Mouse (Mus musculus) CH12.LX (cell line): ENCODE data around the gene Alyref. TPM values are rescaled to one million over a fixed set of nuclear protein-coding genes. Genes with fewer than 3 reads are reported as not detected.
A peak's percentile ranks its signal among the peaks of the same experiment; 100 is the strongest.

Source experiments
- DNase-seq: peaks from one replicate; pipeline ENCODE4 v3.0.0-alpha.2; 2013; ENCODE audit errors: extremely low read depth
- H3K27ac ChIP-seq: 2 replicates; pipeline ENCODE4 v1.5.1; 2012; ENCODE audit warnings: low read depth, mild to moderate bottlenecking, control low read depth, moderate library complexity; ENCODE audit not compliant: insufficient read depth
- H3K27me3 ChIP-seq: replicated peaks from 2 replicates; pipeline ENCODE3; 2012; ENCODE audit warnings: inconsistent platforms
- H3K36me3 ChIP-seq, 2 experiments: replicated peaks in 1 of 2; 2 replicates each; pipeline versions ENCODE3 to v1.6.1; 2012; ENCODE audit warnings: inconsistent platforms in 1 of 2, low read length in 1 of 2, mild to moderate bottlenecking in 1 of 2, mixed read lengths in 1 of 2, moderate library complexity in 1 of 2; ENCODE audit not compliant: control insufficient read depth in 1 of 2, insufficient read depth in 1 of 2
- H3K4me1 ChIP-seq, 2 experiments: 2 replicates each; pipeline ENCODE4 v1.6.1; 2012; ENCODE audit warnings: inconsistent platforms in 1 of 2, moderate library complexity in 1 of 2; ENCODE audit not compliant: insufficient read depth in 2 of 2, control insufficient read depth in 1 of 2
- H3K4me2 ChIP-seq: 2 replicates; pipeline ENCODE4 v1.6.1; 2012; ENCODE audit warnings: low read depth, mild to moderate bottlenecking, control low read depth; ENCODE audit not compliant: poor library complexity, insufficient read depth, severe bottlenecking
- H3K4me3 ChIP-seq, 3 experiments: fragments of 150-350 bp in 1 of 3; sonication (generic) in 1 of 3; replicated peaks in 1 of 3; 2 replicates each; pipeline versions ENCODE3 to v1.5.1; 2011 to 2012; ENCODE audit warnings: low read depth in 2 of 3, low read length in 2 of 3, mild to moderate bottlenecking in 2 of 3, moderate library complexity in 2 of 3, control low read depth in 1 of 3, improper control_type of control experiment in 1 of 3, inconsistent platforms in 1 of 3, mixed read lengths in 1 of 3; ENCODE audit not compliant: poor library complexity in 1 of 3
- H3K79me2 ChIP-seq: replicated peaks from 2 replicates; pipeline ENCODE4 v1.6.1; 2012; ENCODE audit warnings: mild to moderate bottlenecking, moderate library complexity; ENCODE audit not compliant: control insufficient read depth, poor library complexity, insufficient read depth, severe bottlenecking; ENCODE audit errors: extremely low read depth
- H3K9ac ChIP-seq: 2 replicates; pipeline ENCODE4 v1.6.1; 2012; ENCODE audit warnings: low read depth, mild to moderate bottlenecking, control low read depth, moderate library complexity; ENCODE audit not compliant: insufficient read depth
- H3K9me3 ChIP-seq: replicated peaks from 2 replicates; pipeline ENCODE3; 2012; ENCODE audit warnings: low read length, inconsistent platforms, mixed read lengths
- CHD2 ChIP-seq: IDR thresholded peaks from 2 replicates; pipeline ENCODE4 v1.6.1; 2011; ENCODE audit warnings: low read length, improper control_type of control experiment
- CTCF ChIP-seq, 2 experiments: IDR thresholded peaks in 1 of 2; conservative IDR thresholded peaks in 1 of 2; 2 replicates each; pipeline ENCODE4 v1.5.1; 2011 to 2012; ENCODE audit warnings: low read depth in 2 of 2, low read length in 2 of 2, improper control_type of control experiment in 1 of 2, inconsistent platforms in 1 of 2, mild to moderate bottlenecking in 1 of 2, moderate library complexity in 1 of 2
- E2F4 ChIP-seq: IDR thresholded peaks from 2 replicates; pipeline ENCODE4 v1.6.1; 2011; ENCODE audit warnings: low read depth, low read length, improper control_type of control experiment; ENCODE audit not compliant: insufficient replicate concordance
- ELF1 ChIP-seq: IDR thresholded peaks from 2 replicates; pipeline ENCODE4 v1.6.1; 2014; ENCODE audit warnings: low read depth, mild to moderate bottlenecking, inconsistent platforms, low read length, improper control_type of control experiment
- EP300 ChIP-seq: IDR thresholded peaks from 2 replicates; pipeline ENCODE4 v1.6.1; 2011; ENCODE audit warnings: low read length, improper control_type of control experiment
- ETS1 ChIP-seq: conservative IDR thresholded peaks from 2 replicates; pipeline ENCODE4 v1.6.1; 2012; ENCODE audit warnings: low read depth, mild to moderate bottlenecking, inconsistent platforms, low read length, improper control_type of control experiment, moderate library complexity
- GABPA ChIP-seq: IDR thresholded peaks from 2 replicates; pipeline ENCODE4 v1.6.1; 2012; ENCODE audit warnings: low read depth, low read length, improper control_type of control experiment, inconsistent platforms; ENCODE audit not compliant: insufficient replicate concordance
- JUN ChIP-seq: IDR thresholded peaks from 2 replicates; pipeline ENCODE4 v1.6.1; 2011; ENCODE audit warnings: low read depth, mild to moderate bottlenecking, low read length, improper control_type of control experiment, moderate library complexity; ENCODE audit not compliant: insufficient read depth
- KAT2A ChIP-seq: IDR thresholded peaks from 2 replicates; pipeline ENCODE4 v1.6.1; 2012; ENCODE audit warnings: low read length, improper control_type of control experiment, inconsistent platforms; ENCODE audit not compliant: insufficient replicate concordance
- MAFK ChIP-seq: IDR thresholded peaks from 2 replicates; pipeline ENCODE4 v1.6.1; 2011; ENCODE audit warnings: low read length, improper control_type of control experiment; ENCODE audit not compliant: insufficient replicate concordance
- MEF2A ChIP-seq: IDR thresholded peaks from 2 replicates; pipeline ENCODE4 v1.6.1; 2014; ENCODE audit warnings: low read depth, mild to moderate bottlenecking, inconsistent platforms, low read length, improper control_type of control experiment, borderline replicate concordance
- MXI1 ChIP-seq: IDR thresholded peaks from 2 replicates; pipeline ENCODE4 v1.6.1; 2011; ENCODE audit warnings: mild to moderate bottlenecking, low read depth, low read length, improper control_type of control experiment
- MYC ChIP-seq: IDR thresholded peaks from 2 replicates; pipeline ENCODE4 v1.6.1; 2011; ENCODE audit warnings: low read depth, mild to moderate bottlenecking, improper control_type of control experiment, low read length
- NELFE ChIP-seq: IDR thresholded peaks from 2 replicates; pipeline ENCODE4 v1.6.1; 2011; ENCODE audit warnings: low read depth, low read length, improper control_type of control experiment
- RAD21 ChIP-seq: IDR thresholded peaks from 2 replicates; pipeline ENCODE4 v1.6.1; 2011; ENCODE audit warnings: low read depth, mild to moderate bottlenecking, low read length, improper control_type of control experiment, moderate library complexity
- SIN3A ChIP-seq: IDR thresholded peaks from 2 replicates; pipeline ENCODE4 v1.6.1; 2012; ENCODE audit warnings: low read length, improper control_type of control experiment, inconsistent platforms
- SMC3 ChIP-seq: IDR thresholded peaks from 2 replicates; pipeline ENCODE4 v1.6.1; 2011; ENCODE audit warnings: low read depth, low read length, improper control_type of control experiment
- TCF12 ChIP-seq: IDR thresholded peaks from 2 replicates; pipeline ENCODE4 v1.6.1; 2014; ENCODE audit warnings: low read depth, mild to moderate bottlenecking, inconsistent platforms, low read length, improper control_type of control experiment
- UBTF ChIP-seq: IDR thresholded peaks from 2 replicates; pipeline ENCODE4 v1.6.1; 2012; ENCODE audit warnings: low read depth, mild to moderate bottlenecking, inconsistent platforms, low read length, improper control_type of control experiment, moderate library complexity
- USF1 ChIP-seq: IDR thresholded peaks from 2 replicates; pipeline ENCODE4 v1.6.1; 2014; ENCODE audit warnings: low read depth, mild to moderate bottlenecking, inconsistent platforms, low read length, improper control_type of control experiment
- ZC3H11A ChIP-seq: IDR thresholded peaks from 2 replicates; pipeline ENCODE4 v1.6.1; 2012; ENCODE audit warnings: low read depth, mild to moderate bottlenecking, inconsistent platforms, low read length, improper control_type of control experiment
- ZMIZ1 ChIP-seq: IDR thresholded peaks from 2 replicates; pipeline ENCODE4 v1.6.1; 2012; ENCODE audit warnings: low read depth, mild to moderate bottlenecking, inconsistent platforms, low read length, improper control_type of control experiment
- ZNF384 ChIP-seq: IDR thresholded peaks from 2 replicates; pipeline ENCODE4 v1.6.1; 2012; ENCODE audit warnings: low read depth, low read length, improper control_type of control experiment, inconsistent platforms
- dilution Hi-C: fragments of 300-500 bp; cut with MboI; formaldehyde crosslinking; loops from 2 replicates; pipeline ENCODE4 v1.14.3; 2020; ENCODE audit warnings: low sequenced_read_pairs; ENCODE audit not compliant: extremely low pct_unique_long_range_greater_than_20kb, extremely low pct_ligation_motif_present
- in situ Hi-C: fragments of 300-500 bp; cut with MboI; formaldehyde crosslinking; loops from 3 replicates; pipeline ENCODE4 v1.14.3; 2019; ENCODE audit warnings: low sequenced_read_pairs, low pct_ligation_motif_present, low pct_unique_long_range_greater_than_20kb, mixed read lengths
- polyA plus RNA-seq: library from polyadenylated mRNA; unstranded; fragments of >175 nt; gene quantifications from 2 replicates; pipeline ENCODE4 v1.2.1, GENCODE M21; 2012; ENCODE audit warnings: low read depth; ENCODE audit not compliant: insufficient read length
- total RNA-seq, 2 experiments: library from RNA; depleted of rRNA; stranded (reverse); fragments of 300-350 nt in 1 of 2; fragments of >200 nt in 1 of 2; gene quantifications; 2 replicates each; pipeline ENCODE4 v1.2.3; 2012 to 2014

The Alyref gene
- total and polyA plus RNA-seq, 3 experiments = 358 to 582 (median 451) TPM

DNA sequence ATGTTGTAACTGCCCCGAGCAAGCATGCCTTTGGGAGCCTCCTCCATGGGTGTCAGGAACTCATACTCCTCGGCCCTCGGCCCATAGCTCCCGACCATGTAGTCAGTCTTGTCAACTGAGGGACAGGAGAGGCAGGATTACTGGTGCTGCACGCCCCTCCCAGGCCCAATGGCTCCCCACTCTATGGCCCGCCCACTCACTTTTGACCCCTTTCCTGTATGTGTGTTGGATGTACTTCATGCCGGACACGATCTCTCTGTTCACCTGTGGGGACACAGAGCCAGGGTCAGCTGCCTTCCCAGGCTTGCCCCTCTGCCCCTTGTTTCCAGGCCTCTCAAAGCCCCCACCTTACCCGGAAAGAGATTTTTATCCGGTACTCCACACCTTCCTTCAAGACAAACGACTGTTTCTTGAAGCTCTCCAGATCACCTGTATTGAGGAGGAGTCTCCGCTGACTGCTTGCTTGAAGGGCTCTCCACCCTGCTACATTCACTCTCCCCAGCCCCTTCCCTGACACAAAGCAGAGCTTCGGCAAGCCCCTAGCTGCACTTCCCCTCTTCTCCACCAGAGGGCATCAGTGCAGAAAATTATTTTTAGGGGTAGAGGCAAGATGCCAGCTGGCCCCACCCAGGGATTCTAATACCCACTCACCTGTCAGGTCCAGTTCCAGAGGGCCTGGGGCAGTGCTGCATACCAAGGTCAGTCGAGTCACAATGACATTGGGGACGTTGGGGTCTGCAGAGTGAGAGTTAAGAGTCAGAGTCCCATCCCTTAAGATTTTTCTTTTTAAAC is 18.7 kb downstream of the Alyref start:
- dilution Hi-C loops = no loop called here
- H3K27me3 ChIP-seq = no peaks in the 10 kb centered on the region
- in situ Hi-C loops = no loop called here
- H3K4me1 ChIP-seq = peaks cover 11 to 63% of the 10 kb centered on the region in 2 experiments
- peaks cover 36 to 54% of the 10 kb centered on the region in 2 experiments for H3K36me3 ChIP-seq
- TF ChIP-seq SIN3A (peak; percentile 61), GABPA (no peak), NELFE (no peak), RAD21 (peak; percentile 28), MXI1 (no peak), CTCF (conservative IDR thresholded peaks at IDR 0.05 in 1 of 2, IDR thresholded peaks at IDR 0.05 in 1 of 2; ENCODE audit: low read depth in 2 of 2, low read length in 2 of 2) (peak; percentile 86 to 98), ZNF384 (no peak), MEF2A (peak; percentile 85), TCF12 (0 out of 2 replicates have a peak, but pooled peaks have one; percentile 34), SMC3 (peak; percentile 69)
- H3K9me3 ChIP-seq = peaks cover 4% of the 10 kb centered on the region
- peak; percentile 84 for DNase-seq
- no peak overlapping the region for H3K27ac ChIP-seq
- peak overlapping the region; percentile 93; the same call in 1 of the 2 replicates for H3K9ac ChIP-seq
- peak overlapping the region; percentile 77 to 99 (median 85) for H3K4me3 ChIP-seq
- peak overlapping the region; percentile 95 for H3K4me2 ChIP-seq
- peaks cover 27% of the 10 kb centered on the region for H3K79me2 ChIP-seq

- H3K4me1 ChIP-seq = peaks cover 11 to 66% of the 10 kb centered on the region in 2 experiments
- peaks cover 31% of the 10 kb centered on the region for H3K79me2 ChIP-seq
- dilution Hi-C loops = no loop called here
- H3K9ac ChIP-seq = no peak overlapping the region
- no peak for TF ChIP-seq ETS1
- TF ChIP-seq EP300 = no peak
- TF ChIP-seq ZC3H11A = no peak
- TF ChIP-seq JUN = no peak
- no peak for TF ChIP-seq CTCF (conservative IDR thresholded peaks at IDR 0.05 in 1 of 2, IDR thresholded peaks at IDR 0.05 in 1 of 2; ENCODE audit: low read depth in 2 of 2, low read length in 2 of 2)
- TF ChIP-seq KAT2A = no peak
- TF ChIP-seq MYC = no peak
- no peak for TF ChIP-seq SIN3A
- no peak for TF ChIP-seq ELF1
- TF ChIP-seq MAFK = no peak
- TF ChIP-seq USF1 = no peak
- TF ChIP-seq UBTF = no peak
- no peak for TF ChIP-seq CHD2
- no peak for TF ChIP-seq E2F4
- no peak for TF ChIP-seq RAD21
- no peak for TF ChIP-seq ZMIZ1
- H3K36me3 ChIP-seq = peaks cover 33 to 49% of the 10 kb centered on the region in 2 experiments
- H3K4me3 ChIP-seq = no peak overlapping the region
- in situ Hi-C loops = no loop called here
- no peaks in the 10 kb centered on the region for H3K27me3 ChIP-seq
- no peak overlapping the region for H3K4me2 ChIP-seq
- DNase-seq = no peak
- H3K9me3 ChIP-seq = peaks cover under 1% of the 10 kb centered on the region
- H3K27ac ChIP-seq = peak overlapping the region; percentile 5; the same call in 1 of the 2 replicates
Measured at GRCm38 (mm10) chr11:120578694-120579243, 19.4 kb downstream of the Alyref start.
